Mouse (Mus musculus): ENCODE measurements around the gene Scgb2b26. TPM values are rescaled to one million over a fixed set of nuclear protein-coding genes. Genes with fewer than 3 reads are reported as not detected.
"Not testable (repeated sequence)": the region's sequence is repeated elsewhere in the genome, so short reads cannot be mapped to it uniquely, and the experiment has no call there.

Gene Scgb2b26
- not detected in 2 replicates for polyA plus RNA-seq (2015; fragmentation: Nextera tagmentation; extraction: Ambion mirVana)

DNA sequence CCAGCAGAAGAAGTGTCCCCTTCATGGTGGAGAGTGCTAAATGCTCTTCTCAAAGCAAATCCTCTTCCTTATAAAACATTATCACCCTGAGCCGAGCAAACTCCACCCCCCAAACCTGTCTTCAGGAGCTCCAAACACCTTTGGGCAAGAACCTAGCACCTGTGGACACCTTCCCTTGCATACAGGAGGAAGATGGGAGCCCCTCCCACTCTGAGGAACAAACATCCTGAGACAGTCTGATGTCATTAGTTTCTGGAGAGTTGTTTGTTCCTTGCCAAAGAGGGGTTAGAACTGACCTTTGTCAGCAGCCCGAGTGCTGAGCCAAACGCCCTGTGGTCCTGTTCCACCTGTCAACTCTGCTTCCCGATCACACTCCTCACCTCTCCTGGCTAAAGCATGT, at the start of gene Scgb2b26:
TSS of gene Scgb2b26 (minus strand) at position 101 of the 400 bp plus-strand sequence.
- Histone ChIP-seq H3K4me2 (no peak within 1 kb of the TSS), H3K4me1 (no peaks in the 10 kb centered on the region), H3K27me3 (no peaks in the 10 kb centered on the region), H3K4me3 (no peak within 1 kb of the TSS), H3K9me3 (peaks cover 6% of the 10 kb centered on the region; the same call in 1 of the 2 replicates), H3K9ac (no peak within 1 kb of the TSS), H3K36me3 (no peaks in the 10 kb centered on the region), H3K27ac (no peak within 1 kb of the TSS)
- 70% methylated on average over 4 of the region's 4 CpGs for WGBS
- no peak for ATAC-seq (ENCODE audit: borderline replicate concordance, extremely low read depth, low FRiP score, low TSS enrichment)

DNA sequence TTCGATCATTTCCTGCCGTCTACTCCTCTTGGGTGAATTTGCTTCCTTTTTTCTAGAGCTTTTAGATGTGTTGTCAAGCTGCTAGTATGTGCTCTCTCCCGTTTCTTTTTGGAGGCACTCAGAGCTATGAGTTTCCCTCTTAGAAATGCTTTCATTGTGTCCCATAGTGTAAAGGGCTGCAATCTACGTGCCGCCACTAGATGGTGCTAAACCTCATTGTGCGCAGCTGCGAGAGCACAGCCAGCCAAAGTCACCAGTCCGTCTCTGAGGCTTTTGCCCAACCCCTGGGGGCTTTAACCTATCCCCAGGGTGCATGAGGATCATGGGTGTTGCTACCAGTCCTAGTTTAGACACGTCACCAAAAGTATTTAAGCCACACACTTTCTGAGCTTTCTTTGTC, 37.4 kb upstream of the Scgb2b26 start:
- H3K9ac ChIP-seq; H3K9me3 ChIP-seq; H3K27me3 ChIP-seq; H3K4me1 ChIP-seq; H3K27ac ChIP-seq; H3K4me2 ChIP-seq; ATAC-seq (ENCODE audit: borderline replicate concordance, extremely low read depth, low FRiP score, low TSS enrichment); H3K36me3 ChIP-seq; H3K4me3 ChIP-seq: not testable (repeated sequence)
- 20% methylated on average over 8 of the region's 9 CpGs for WGBS

DNA sequence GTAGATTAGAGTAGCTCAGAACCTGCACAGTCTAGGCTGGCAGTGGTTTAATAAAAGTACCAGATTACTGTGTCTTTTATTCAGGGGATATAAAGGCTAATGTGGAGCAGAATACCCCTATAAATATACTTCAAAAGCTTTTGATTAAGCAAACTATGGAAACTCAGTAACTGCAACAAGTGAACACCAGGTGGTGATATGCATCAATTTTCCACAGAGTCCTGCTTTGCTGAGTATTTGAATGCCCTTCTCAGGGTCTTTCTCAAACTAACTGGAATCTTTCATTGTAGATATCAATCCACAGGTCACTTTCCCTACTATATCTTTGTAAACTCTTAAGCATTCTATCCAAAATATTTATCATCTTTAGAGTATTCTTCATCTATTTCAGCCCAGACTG, 41.9 kb downstream of the Scgb2b26 start:
- H3K9ac ChIP-seq: no peak overlapping the region
- no peak overlapping the region for H3K4me2 ChIP-seq
- H3K27ac ChIP-seq: no peak overlapping the region

DNA sequence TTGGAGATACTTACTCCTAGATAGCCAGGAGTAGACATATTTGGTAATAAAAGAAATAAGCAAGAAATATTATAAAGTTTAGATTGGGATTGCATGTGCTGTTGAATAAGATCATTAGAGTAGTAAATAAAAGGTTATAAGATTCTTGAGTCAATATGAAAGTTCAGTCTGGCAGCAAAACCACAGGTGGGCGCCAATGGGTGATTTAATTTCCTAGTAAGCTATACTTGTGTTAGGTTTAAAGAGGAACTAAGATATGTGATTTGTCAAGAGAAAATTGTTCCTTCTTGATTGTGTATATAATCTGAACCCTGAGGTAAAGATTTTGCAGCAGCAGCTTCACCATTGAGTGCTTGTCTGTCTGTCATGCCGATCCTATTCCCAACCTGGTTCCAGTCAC, 44.0 kb downstream of the Scgb2b26 start:
- Histone ChIP-seq H3K9me3 (peaks cover 10% of the 10 kb centered on the region; the same call in 1 of the 2 replicates), H3K27me3 (no peaks in the 10 kb centered on the region), H3K4me3 (no peak overlapping the region), H3K36me3 (no peaks in the 10 kb centered on the region), H3K4me1 (no peaks in the 10 kb centered on the region), H3K9ac (no peak overlapping the region), H3K4me2 (no peak overlapping the region), H3K27ac (no peak overlapping the region)
- 67% methylated on average over 2 of the region's 2 CpGs for WGBS
- no peak for ATAC-seq (ENCODE audit: borderline replicate concordance, extremely low read depth, low FRiP score, low TSS enrichment)

More for the DNA sequence above, 41.9 kb downstream of the Scgb2b26 start:
- ATAC-seq (ENCODE audit: borderline replicate concordance, extremely low read depth, low FRiP score, low TSS enrichment): no peak
- H3K27me3 ChIP-seq: no peaks in the 10 kb centered on the region
- H3K9me3 ChIP-seq: peaks cover 5% of the 10 kb centered on the region; the same call in 1 of the 2 replicates
- no peaks in the 10 kb centered on the region for H3K36me3 ChIP-seq
- no peak overlapping the region for H3K4me3 ChIP-seq
- H3K4me1 ChIP-seq: no peaks in the 10 kb centered on the region

DNA sequence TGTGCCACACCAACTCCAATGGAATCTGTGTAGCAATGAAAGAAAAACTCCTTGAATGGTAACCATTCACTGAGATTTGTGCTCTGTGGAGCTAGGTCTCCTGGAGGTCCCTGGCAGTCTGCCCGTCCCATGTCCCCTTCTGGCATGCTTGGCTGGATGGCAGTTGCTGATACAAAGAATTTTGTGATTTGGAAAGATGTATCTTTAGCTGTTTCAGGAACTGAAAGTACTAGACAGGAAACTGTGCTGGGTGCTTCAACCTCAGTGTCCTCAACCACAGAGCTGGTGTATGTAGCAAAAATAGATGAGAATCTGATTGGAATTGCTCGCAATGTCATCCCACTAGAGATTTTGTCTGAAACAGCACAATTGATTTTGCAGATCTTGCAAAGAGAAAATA, 44.8 kb downstream of the Scgb2b26 start:
- H3K4me2 ChIP-seq: no peak overlapping the region
- 57% methylated on average over 2 of the region's 2 CpGs for WGBS
- no peak overlapping the region for H3K9ac ChIP-seq
- H3K27me3 ChIP-seq: no peaks in the 10 kb centered on the region
- no peak overlapping the region for H3K4me3 ChIP-seq
- no peaks in the 10 kb centered on the region for H3K4me1 ChIP-seq
- H3K27ac ChIP-seq: no peak overlapping the region
- H3K36me3 ChIP-seq: no peaks in the 10 kb centered on the region
- peaks cover 10% of the 10 kb centered on the region; the same call in 1 of the 2 replicates for H3K9me3 ChIP-seq
- no peak for ATAC-seq (ENCODE audit: borderline replicate concordance, extremely low read depth, low FRiP score, low TSS enrichment)

Other genes with a start within 250 kb of the Scgb2b26 start
- not detected in 2 replicates for gene Scgb2b24, start 205.7 kb downstream of the Scgb2b26 start, polyA plus RNA-seq (2015; fragmentation: Nextera tagmentation; extraction: Ambion mirVana)
- gene Scgb1b24, start 201.2 kb downstream of the Scgb2b26 start, polyA plus RNA-seq (2015; fragmentation: Nextera tagmentation; extraction: Ambion mirVana): not detected in 2 replicates
- gene Scgb2b27, start 68.9 kb upstream of the Scgb2b26 start, polyA plus RNA-seq (2015; fragmentation: Nextera tagmentation; extraction: Ambion mirVana): not detected in 2 replicates
- not detected in 2 replicates for gene Scgb1b27, start 76.4 kb upstream of the Scgb2b26 start, polyA plus RNA-seq (2015; fragmentation: Nextera tagmentation; extraction: Ambion mirVana)
- gene Scgb1b30, start 150.4 kb upstream of the Scgb2b26 start, polyA plus RNA-seq (2015; fragmentation: Nextera tagmentation; extraction: Ambion mirVana): not detected in 2 replicates
- gene Wtip, start 188.2 kb upstream of the Scgb2b26 start, polyA plus RNA-seq (2015; fragmentation: Nextera tagmentation; extraction: Ambion mirVana): 7.6 and 8.9 TPM in 2 replicates
- 218 and 227 TPM in 2 replicates for gene Uba2, start 224.6 kb upstream of the Scgb2b26 start, polyA plus RNA-seq (2015; fragmentation: Nextera tagmentation; extraction: Ambion mirVana)

Data from lung, embryonic 15.5 days (tissue).